Mouse (Mus musculus): ENCODE measurements at regions not wholly inside any gene's neighbourhood (a gene's known extent, or its start where the extent isn't known, plus 50 kb on each side); places are given as distances from the start of the nearest gene placed in this dataset.

DNA sequence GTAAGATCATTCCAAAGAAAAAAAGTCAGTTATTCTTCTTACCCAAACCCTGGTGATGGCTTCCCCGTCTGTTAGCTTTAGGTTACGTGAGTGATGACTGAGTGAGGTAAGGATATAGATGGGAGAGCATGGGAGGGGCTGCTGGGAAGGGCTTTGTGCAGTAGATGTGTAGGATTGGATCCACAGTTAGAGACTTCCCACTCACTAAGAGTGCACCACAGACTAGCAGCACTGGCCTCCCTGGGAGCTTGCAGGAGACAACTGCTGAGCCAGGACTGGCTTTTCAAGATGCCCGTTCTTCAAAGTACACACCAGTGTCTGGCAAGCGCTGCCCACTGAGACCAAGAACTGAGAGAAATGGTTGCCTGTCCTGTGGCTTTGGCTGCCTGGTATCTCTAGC, 62.0 kb upstream of the Ifne start:
- no peak for TF ChIP-seq EP300 (IDR thresholded peaks at IDR 0.05; ENCODE audit: low read depth)
- no peak for TF ChIP-seq CTCF (IDR thresholded peaks at IDR 0.05; ENCODE audit: low read depth)
